Mouse (Mus musculus) heart, embryonic 12.5 days (tissue): ENCODE results near the gene Qk. TPM values are rescaled to one million over a fixed set of nuclear protein-coding genes. Genes with fewer than 3 reads are reported as not detected.

ENCODE experiments used
- ATAC-seq: fragments of 200-750 bp; cut with Nextera tagmentation; 2 replicates; pipeline ENCODE4 v1.8.0; 2017; ENCODE audit warnings: moderate TSS enrichment, moderate library complexity; ENCODE audit not compliant: insufficient number of reproducible peaks, low FRiP score
- H3K27ac ChIP-seq: fragments of 300-500 bp; sonication (generic); 2 replicates; pipeline ENCODE4 v1.5.1; 2016; ENCODE audit warnings: mild to moderate bottlenecking, moderate library complexity; ENCODE audit not compliant: poor library complexity, severe bottlenecking
- H3K27me3 ChIP-seq: fragments of 300-500 bp; sonication (generic); replicated peaks from 2 replicates; pipeline ENCODE4 v1.6.1; 2016; ENCODE audit warnings: mild to moderate bottlenecking, moderate library complexity
- H3K36me3 ChIP-seq: fragments of 300-500 bp; sonication (generic); 2 replicates; pipeline ENCODE4 v1.6.1; 2016; ENCODE audit warnings: mild to moderate bottlenecking, moderate library complexity
- H3K4me1 ChIP-seq: fragments of 300-500 bp; sonication (generic); replicated peaks from 2 replicates; pipeline ENCODE4 v1.6.1; 2016; ENCODE audit warnings: mild to moderate bottlenecking
- H3K4me2 ChIP-seq: fragments of 300-500 bp; sonication (generic); 2 replicates; pipeline ENCODE4 v1.6.1; 2016; ENCODE audit warnings: mild to moderate bottlenecking, moderate library complexity
- H3K4me3 ChIP-seq: fragments of 300-500 bp; sonication (generic); 2 replicates; pipeline ENCODE4 v1.5.1; 2016; ENCODE audit warnings: mild to moderate bottlenecking
- H3K9ac ChIP-seq: fragments of 300-500 bp; sonication (generic); 2 replicates; pipeline ENCODE4 v1.6.1; 2016; ENCODE audit warnings: mild to moderate bottlenecking, moderate library complexity
- H3K9me3 ChIP-seq: fragments of 300-500 bp; sonication (generic); replicated peaks from 2 replicates; pipeline ENCODE4 v1.6.1; 2016; ENCODE audit warnings: mild to moderate bottlenecking, moderate library complexity
- WGBS: fragments of 180-500 bp; shearing (Covaris S2); methylation state at CpG from one replicate; pipeline ENCODE4 v1.1.7; 2016; 5-methylcytosine and 5-hydroxymethylcytosine counted together
- polyA plus RNA-seq: library from polyadenylated mRNA; unstranded; fragments of >200 nt; fragmentation: Nextera tagmentation; extraction: Ambion mirVana; gene quantifications from 2 replicates; pipeline ENCODE4 v1.2.1, GENCODE M21; 2016

Gene Qk
- polyA plus RNA-seq, 1 experiment from 2014 or later = 41.5 TPM

GRCm38 (mm10) chr17:10338286-10338685 is 18.6 kb upstream of the Qk start:
- H3K4me2 ChIP-seq = no peak overlapping the region
- H3K27me3 ChIP-seq = no peaks in the 10 kb centered on the region
- 0 out of 2 replicates have a peak overlapping the region, but pooled peaks have one; percentile 2 for H3K9ac ChIP-seq
- H3K4me1 ChIP-seq = peaks cover 41% of the 10 kb centered on the region
- peak overlapping the region; percentile 75 for H3K27ac ChIP-seq
- H3K9me3 ChIP-seq = no peaks in the 10 kb centered on the region
- 50% methylated on average over 10 of the region's 10 CpGs for WGBS
- H3K36me3 ChIP-seq = no peaks in the 10 kb centered on the region
- no peak overlapping the region for H3K4me3 ChIP-seq
- ATAC-seq = no peak

- H3K9ac ChIP-seq = no peak overlapping the region
- H3K36me3 ChIP-seq = no peaks in the 10 kb centered on the region; the same call in 1 of the 2 replicates
- H3K4me2 ChIP-seq = no peak overlapping the region
- no peak overlapping the region for H3K4me3 ChIP-seq
- no peak for ATAC-seq
- H3K27me3 ChIP-seq = no peaks in the 10 kb centered on the region
- H3K27ac ChIP-seq = peak overlapping the region; percentile 99
- no peaks in the 10 kb centered on the region for H3K9me3 ChIP-seq
- WGBS = 83% methylated on average over 12 of the region's 12 CpGs
- H3K4me1 ChIP-seq = peaks cover 38% of the 10 kb centered on the region
Observed at GRCm38 (mm10) chr17:10336558-10336957, 16.9 kb upstream of the Qk start.

- Histone ChIP-seq H3K36me3 (peaks cover 3% of the 10 kb centered on the region; the same call in 1 of the 2 replicates), H3K4me3 (peak overlapping the region; percentile 51), H3K27me3 (no peaks in the 10 kb centered on the region), H3K9me3 (no peaks in the 10 kb centered on the region), H3K4me1 (peaks cover 34% of the 10 kb centered on the region), H3K9ac (peak overlapping the region; percentile 80), H3K27ac (peak overlapping the region; percentile 99), H3K4me2 (peak overlapping the region; percentile 81)
- 17% methylated on average over 16 of the region's 16 CpGs for WGBS
- ATAC-seq = no peak
Observed at GRCm38 (mm10) chr17:10335809-10336499, 16.3 kb upstream of the Qk start.

GRCm38 (mm10) chr17:10334957-10335690 is 15.5 kb upstream of the Qk start:
- peak overlapping the region; percentile 80 for H3K9ac ChIP-seq
- peak overlapping the region; percentile 99 for H3K27ac ChIP-seq
- H3K4me3 ChIP-seq = peak overlapping the region; percentile 51
- H3K4me2 ChIP-seq = peak overlapping the region; percentile 81
- peaks cover 34% of the 10 kb centered on the region for H3K4me1 ChIP-seq
- peaks cover 3% of the 10 kb centered on the region; the same call in 1 of the 2 replicates for H3K36me3 ChIP-seq
- no peaks in the 10 kb centered on the region for H3K9me3 ChIP-seq
- under 1% methylated on average over 31 of the region's 31 CpGs for WGBS
- no peaks in the 10 kb centered on the region for H3K27me3 ChIP-seq
- peak; percentile 80 for ATAC-seq

GRCm38 (mm10) chr17:10334481-10334880 is 14.8 kb upstream of the Qk start:
- Histone ChIP-seq H3K9ac (peak overlapping the region; percentile 80), H3K4me3 (peak overlapping the region; percentile 51), H3K27me3 (no peaks in the 10 kb centered on the region), H3K27ac (peak overlapping the region; percentile 99), H3K9me3 (no peaks in the 10 kb centered on the region), H3K36me3 (peaks cover 3% of the 10 kb centered on the region; the same call in 1 of the 2 replicates), H3K4me1 (peaks cover 34% of the 10 kb centered on the region), H3K4me2 (peak overlapping the region; percentile 81)
- 4% methylated on average over 1 of the region's 1 CpGs for WGBS
- no peak for ATAC-seq

GRCm38 (mm10) chr17:10333321-10333720 is 13.7 kb upstream of the Qk start:
- H3K4me1 ChIP-seq = peaks cover 39% of the 10 kb centered on the region

GRCm38 (mm10) chr17:10332127-10332526 is 12.5 kb upstream of the Qk start:
- H3K9ac ChIP-seq = no peak overlapping the region
- 70% methylated on average over 3 of the region's 3 CpGs for WGBS
- H3K27ac ChIP-seq = no peak overlapping the region
- no peaks in the 10 kb centered on the region for H3K27me3 ChIP-seq
- no peak overlapping the region for H3K4me2 ChIP-seq
- H3K36me3 ChIP-seq = peaks cover 3% of the 10 kb centered on the region; the same call in 1 of the 2 replicates
- ATAC-seq = no peak
- peaks cover 43% of the 10 kb centered on the region for H3K4me1 ChIP-seq
- no peak overlapping the region for H3K4me3 ChIP-seq
- no peaks in the 10 kb centered on the region for H3K9me3 ChIP-seq

More at GRCm38 (mm10) chr17:10333321-10333720, 13.7 kb upstream of the Qk start:
- no peaks in the 10 kb centered on the region for H3K9me3 ChIP-seq
- WGBS = 47% methylated on average over 8 of the region's 8 CpGs
- H3K27me3 ChIP-seq = no peaks in the 10 kb centered on the region
- H3K36me3 ChIP-seq = peaks cover 3% of the 10 kb centered on the region; the same call in 1 of the 2 replicates
- ATAC-seq = no peak
- H3K4me3 ChIP-seq = no peak overlapping the region
- peak overlapping the region; percentile 65 for H3K27ac ChIP-seq
- H3K4me2 ChIP-seq = no peak overlapping the region
- 0 out of 2 replicates have a peak overlapping the region, but pooled peaks have one; percentile 10 for H3K9ac ChIP-seq

GRCm38 (mm10) chr17:10329461-10329860 is 9.8 kb upstream of the Qk start:
- Histone ChIP-seq H3K9me3 (peaks cover 3% of the 10 kb centered on the region; the same call in 1 of the 2 replicates), H3K4me2 (no peak overlapping the region), H3K36me3 (peaks cover 13% of the 10 kb centered on the region), H3K27me3 (no peaks in the 10 kb centered on the region), H3K27ac (no peak overlapping the region), H3K9ac (no peak overlapping the region), H3K4me3 (no peak overlapping the region), H3K4me1 (peaks cover 48% of the 10 kb centered on the region)
- 70% methylated on average over 5 of the region's 5 CpGs for WGBS
- ATAC-seq = no peak

GRCm38 (mm10) chr17:10328544-10329100 is 9.0 kb upstream of the Qk start:
- H3K27ac ChIP-seq = 0 out of 2 replicates have a peak overlapping the region, but pooled peaks have one; percentile 7
- ATAC-seq = no peak
- WGBS = 86% methylated on average over 9 of the region's 9 CpGs
- H3K9ac ChIP-seq = no peak overlapping the region
- H3K4me3 ChIP-seq = no peak overlapping the region
- peaks cover 47% of the 10 kb centered on the region for H3K4me1 ChIP-seq
- H3K27me3 ChIP-seq = no peaks in the 10 kb centered on the region
- no peak overlapping the region for H3K4me2 ChIP-seq
- peaks cover 13% of the 10 kb centered on the region for H3K36me3 ChIP-seq
- peaks cover 3% of the 10 kb centered on the region; the same call in 1 of the 2 replicates for H3K9me3 ChIP-seq

- H3K9ac ChIP-seq = no peak overlapping the region
- H3K4me3 ChIP-seq = no peak overlapping the region
- H3K4me2 ChIP-seq = no peak overlapping the region
- no peaks in the 10 kb centered on the region for H3K27me3 ChIP-seq
- 61% methylated on average over 5 of the region's 5 CpGs for WGBS
- H3K9me3 ChIP-seq = peaks cover 3% of the 10 kb centered on the region; the same call in 1 of the 2 replicates
- H3K27ac ChIP-seq = peak overlapping the region; percentile 62
- H3K4me1 ChIP-seq = peaks cover 42% of the 10 kb centered on the region
- no peak for ATAC-seq
- H3K36me3 ChIP-seq = peaks cover 13% of the 10 kb centered on the region
Observed at GRCm38 (mm10) chr17:10327584-10328210, 8.0 kb upstream of the Qk start.
